Mouse (Mus musculus) cortical plate, adult 2 months (tissue): ENCODE results near the gene Bcl6b. TPM values are rescaled to one million over a fixed set of nuclear protein-coding genes. Genes with fewer than 3 reads are reported as not detected.
A peak's percentile ranks its signal among the peaks of the same experiment; 100 is the strongest.

Experiments used
- H3K27ac ChIP-seq: fragments of 200-500 bp; 2 replicates; pipeline ENCODE4 v1.5.1; 2012; ENCODE audit warnings: low read length, control low read depth, inconsistent platforms; ENCODE audit not compliant: insufficient read depth
- H3K4me1 ChIP-seq: fragments of 200-500 bp; 2 replicates; pipeline ENCODE4 v1.6.1; 2011; ENCODE audit warnings: low read length; ENCODE audit not compliant: control insufficient read depth, insufficient read depth
- H3K4me3 ChIP-seq: fragments of 200-500 bp; 2 replicates; pipeline ENCODE4 v1.5.1; 2011; ENCODE audit warnings: mild to moderate bottlenecking, low read length, control low read depth; ENCODE audit not compliant: insufficient read depth
- CTCF ChIP-seq: fragments of 200-500 bp; IDR thresholded peaks from 2 replicates; pipeline ENCODE4 v1.5.1; 2011; ENCODE audit warnings: mild to moderate bottlenecking, control low read depth, low read length; ENCODE audit not compliant: insufficient read depth; ENCODE audit errors: extremely low read depth
- POLR2A ChIP-seq: fragments of 200-500 bp; IDR thresholded peaks from 2 replicates; pipeline ENCODE4 v1.6.1; 2011; ENCODE audit warnings: mild to moderate bottlenecking, low read length, control low read depth; ENCODE audit not compliant: insufficient read depth; ENCODE audit errors: extremely low read depth
- polyA plus RNA-seq: library from polyadenylated mRNA; depleted of rRNA; stranded (reverse); fragments of >200 nt; gene quantifications from 2 replicates; pipeline ENCODE4 v1.2.3, GENCODE M21; 2012; rRNA removed

The Bcl6b gene
- 1.2 and 1.4 TPM in 2 replicates for polyA plus RNA-seq

- Histone ChIP-seq H3K27ac (peak within 1 kb of the TSS; percentile 47; the same call in 1 of the 2 replicates), H3K4me1 (peaks cover 7% of the 10 kb centered on the region), H3K4me3 (peak within 1 kb of the TSS; percentile 15)
- no peak for TF ChIP-seq POLR2A
- no peak for TF ChIP-seq CTCF
These were observed at the start of gene Bcl6b for GRCm38 (mm10) chr11:70229260-70230010. Bcl6b (minus strand) TSS chr11:70229798.

DNA sequence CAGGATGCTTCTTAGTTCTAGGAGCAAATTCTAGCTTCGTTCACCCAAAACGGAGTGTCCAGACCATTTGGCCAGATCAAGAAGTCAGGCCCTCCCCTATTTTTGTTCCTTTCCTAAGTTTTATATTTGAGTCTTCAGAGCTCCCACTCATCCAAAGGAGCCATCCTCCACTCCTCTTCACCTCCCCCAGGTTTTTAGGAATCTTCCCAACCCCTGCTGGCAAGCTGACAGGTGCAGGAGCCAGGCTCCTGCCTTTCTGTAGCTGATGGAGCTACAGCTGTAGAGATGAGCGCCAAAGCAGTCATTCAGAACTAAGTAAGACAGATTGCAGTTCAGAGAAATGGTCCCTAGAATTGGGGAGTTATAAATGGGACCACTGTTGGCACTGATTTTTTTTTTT, 49.4 kb upstream of the Bcl6b start:
- Histone ChIP-seq H3K27ac (no peak overlapping the region), H3K4me3 (no peak overlapping the region), H3K4me1 (no peaks in the 10 kb centered on the region)
- TF ChIP-seq POLR2A = no peak
- TF ChIP-seq CTCF = no peak

DNA sequence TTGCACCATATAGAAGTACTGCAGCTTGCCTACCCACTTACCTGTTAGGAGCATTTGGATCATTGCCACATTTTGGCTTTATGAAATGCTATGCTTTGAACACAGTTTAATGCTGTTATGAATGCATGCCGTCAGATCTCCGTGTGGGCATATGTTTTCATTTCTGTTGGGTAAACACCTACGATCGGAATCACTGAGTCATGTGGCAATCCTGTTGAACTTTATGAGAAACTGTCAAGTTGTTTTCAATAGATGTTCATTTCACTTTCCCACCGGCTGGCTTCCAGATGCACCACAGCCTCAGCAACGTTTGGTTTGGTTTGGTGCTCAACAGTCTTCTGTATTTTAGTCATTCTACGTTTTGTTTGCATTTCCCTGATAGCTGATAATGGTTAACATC, 42.0 kb upstream of the Bcl6b start:
- H3K27ac ChIP-seq = no peak overlapping the region
- no peak overlapping the region for H3K4me3 ChIP-seq
- no peak for TF ChIP-seq CTCF
- TF ChIP-seq POLR2A = no peak
- no peaks in the 10 kb centered on the region for H3K4me1 ChIP-seq

GRCm38 (mm10) chr11:70266405-70266804, 36.8 kb upstream of the Bcl6b start:
- no peak for TF ChIP-seq POLR2A
- TF ChIP-seq CTCF = no peak

GRCm38 (mm10) chr11:70265819-70266218, 36.2 kb upstream of the Bcl6b start:
- TF ChIP-seq CTCF (no peak), POLR2A (no peak)
- Histone ChIP-seq H3K4me3 (no peak overlapping the region), H3K4me1 (no peaks in the 10 kb centered on the region), H3K27ac (no peak overlapping the region)

More at GRCm38 (mm10) chr11:70266405-70266804, 36.8 kb upstream of the Bcl6b start:
- Histone ChIP-seq H3K4me3 (no peak overlapping the region), H3K4me1 (no peaks in the 10 kb centered on the region), H3K27ac (no peak overlapping the region)

GRCm38 (mm10) chr11:70265252-70265651, 35.7 kb upstream of the Bcl6b start:
- H3K4me3 ChIP-seq = no peak overlapping the region
- no peaks in the 10 kb centered on the region for H3K4me1 ChIP-seq
- H3K27ac ChIP-seq = no peak overlapping the region
- no peak for TF ChIP-seq POLR2A
- TF ChIP-seq CTCF = no peak

DNA sequence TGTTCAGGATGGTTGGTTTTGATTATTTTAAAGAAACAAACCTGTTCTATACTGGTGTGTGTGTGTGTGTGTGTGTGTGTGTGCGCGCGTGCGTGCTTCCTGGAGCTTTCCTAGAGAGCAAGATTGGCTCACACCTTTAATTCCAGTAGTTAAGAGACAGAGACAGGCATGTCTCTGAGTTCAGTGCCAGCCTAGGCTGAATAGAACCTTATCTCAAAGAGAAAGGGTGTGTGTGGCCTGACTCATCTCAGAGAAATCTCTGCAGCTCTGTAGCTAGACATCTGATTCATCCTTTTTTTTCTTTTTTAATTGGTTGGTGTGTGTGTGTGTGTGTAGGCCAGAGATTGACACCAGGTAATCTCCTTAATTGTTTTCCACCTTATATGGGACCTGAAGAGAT, 29.4 kb upstream of the Bcl6b start:
- Histone ChIP-seq H3K4me3 (no peak overlapping the region), H3K27ac (no peak overlapping the region)

GRCm38 (mm10) chr11:70254931-70255531, 25.4 kb upstream of the Bcl6b start, which contains the start of gene Alox12:
Alox12 (minus strand) TSS chr11:70255353.
- Histone ChIP-seq H3K4me1 (no peaks in the 10 kb centered on the region), H3K27ac (no peak within 1 kb of the TSS), H3K4me3 (no peak within 1 kb of the TSS)
- TF ChIP-seq CTCF = peak; percentile 22; the same call in 1 of the 2 replicates
- no peak for TF ChIP-seq POLR2A

More for the DNA sequence above, 29.4 kb upstream of the Bcl6b start:
- H3K4me1 ChIP-seq = no peaks in the 10 kb centered on the region
- TF ChIP-seq CTCF = no peak
- no peak for TF ChIP-seq POLR2A

DNA sequence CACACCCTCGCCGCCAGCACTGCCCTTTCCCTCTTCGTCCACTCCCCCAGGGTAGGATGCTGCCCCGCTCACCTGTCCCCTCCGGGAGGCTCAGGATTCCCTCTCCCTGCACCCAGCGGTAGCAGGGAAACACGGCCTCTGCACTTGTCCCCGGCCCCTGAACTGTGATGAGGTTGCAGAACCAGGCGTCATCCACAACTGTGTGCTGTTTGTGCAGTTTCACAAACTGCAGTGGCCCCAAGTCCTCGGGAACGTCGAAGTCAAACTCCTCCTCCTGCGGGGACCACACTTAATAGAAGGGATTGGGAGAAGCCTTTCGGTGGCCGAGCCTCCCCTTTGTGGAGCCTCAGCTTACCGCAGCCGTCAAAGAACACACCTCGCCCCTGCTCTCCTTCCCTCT, 24.7 kb upstream of the Bcl6b start:
- no peak for TF ChIP-seq CTCF
- TF ChIP-seq POLR2A = no peak
- Histone ChIP-seq H3K4me1 (no peaks in the 10 kb centered on the region), H3K27ac (no peak overlapping the region), H3K4me3 (no peak overlapping the region)

DNA sequence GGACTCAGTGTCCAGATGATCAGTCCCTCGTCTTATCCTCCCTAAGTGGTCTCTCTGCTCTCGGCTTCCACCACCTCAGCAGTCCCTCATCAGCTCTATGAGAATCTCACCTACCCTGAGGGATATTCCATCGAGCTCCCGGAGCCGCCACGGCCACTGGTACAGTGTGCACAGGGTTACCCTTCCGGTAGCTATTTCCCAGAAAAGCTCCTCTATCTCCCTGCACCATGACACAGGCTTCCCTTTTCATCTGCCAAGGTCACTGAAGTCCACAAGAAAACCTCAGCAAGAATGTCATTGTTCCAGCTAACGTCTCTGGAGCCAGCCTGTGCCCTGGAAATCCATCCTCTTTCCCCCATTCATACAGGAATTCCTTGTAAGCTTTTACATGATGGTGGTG, 22.3 kb upstream of the Bcl6b start:
- TF ChIP-seq POLR2A (no peak), CTCF (no peak)
- no peak overlapping the region for H3K27ac ChIP-seq
- H3K4me3 ChIP-seq = no peak overlapping the region
- no peaks in the 10 kb centered on the region for H3K4me1 ChIP-seq
